Mouse (Mus musculus): Measurements from ENCODE around the gene Sfi1. TPM values are rescaled to one million over a fixed set of nuclear protein-coding genes. Genes with fewer than 3 reads are reported as not detected.

The Sfi1 gene
- polyA plus RNA-seq (2014; fragmentation: Illumina TruSeq; extraction: RNeasy Lipid Tissue Mini Kit (QIAGEN cat#74804); ENCODE audit: low read depth, low replicate concordance) = 9.3 TPM

GRCm38 (mm10) chr11:3193363-3193762 is at the start of gene Sfi1:
Gene Sfi1 (minus strand): TSS chr11:3193463.

DNA sequence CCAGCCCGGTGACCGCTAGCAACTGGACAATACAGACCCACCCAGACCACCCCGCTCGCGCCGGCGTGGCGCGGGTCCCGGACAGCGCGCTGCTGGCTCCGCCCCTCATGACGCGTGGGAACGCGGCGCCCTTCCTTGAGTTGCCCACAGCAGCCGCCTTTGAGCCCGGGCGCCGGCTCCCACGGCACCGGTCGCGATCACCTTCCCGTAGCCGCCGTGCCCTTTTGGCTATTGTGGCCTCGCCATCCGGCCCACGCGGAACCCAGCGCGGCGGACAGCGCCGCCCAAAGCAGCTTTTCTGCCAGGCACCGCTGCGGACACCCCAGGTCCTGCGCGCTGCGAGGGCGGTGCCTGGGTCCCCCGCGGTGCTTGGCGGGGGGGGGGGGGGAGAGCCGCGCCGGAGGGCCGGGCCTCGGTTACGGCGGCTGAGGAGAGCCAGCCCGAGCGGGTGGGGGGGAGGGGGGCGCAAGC is 9.0 kb upstream of the Sfi1 start, which contains the start of gene Eif4enif1:
TSS of gene Eif4enif1 (plus strand) at position 162 of the 471 bp plus-strand sequence.

Other genes with a start within 250 kb of the Sfi1 start
- 45.0 TPM for gene Eif4enif1, start 8.9 kb upstream of the Sfi1 start, polyA plus RNA-seq (2014; fragmentation: Illumina TruSeq; extraction: RNeasy Lipid Tissue Mini Kit (QIAGEN cat#74804); ENCODE audit: low read depth, low replicate concordance)
- gene Drg1, start 73.0 kb upstream of the Sfi1 start, polyA plus RNA-seq (2014; fragmentation: Illumina TruSeq; extraction: RNeasy Lipid Tissue Mini Kit (QIAGEN cat#74804); ENCODE audit: low read depth, low replicate concordance) = 169 TPM
- 15.3 TPM for gene Patz1, start 95.4 kb upstream of the Sfi1 start, polyA plus RNA-seq (2014; fragmentation: Illumina TruSeq; extraction: RNeasy Lipid Tissue Mini Kit (QIAGEN cat#74804); ENCODE audit: low read depth, low replicate concordance)
- gene Pik3ip1, start 136.9 kb upstream of the Sfi1 start, polyA plus RNA-seq (2014; fragmentation: Illumina TruSeq; extraction: RNeasy Lipid Tissue Mini Kit (QIAGEN cat#74804); ENCODE audit: low read depth, low replicate concordance) = 3.6 TPM
- 8.3 TPM for gene Limk2, start 215.7 kb upstream of the Sfi1 start, polyA plus RNA-seq (2014; fragmentation: Illumina TruSeq; extraction: RNeasy Lipid Tissue Mini Kit (QIAGEN cat#74804); ENCODE audit: low read depth, low replicate concordance)